7 mouse cellular contexts compared by ENCODE assay signal in genomic region chr7:30194884-30195283, GRCm38 (mm10). TPM values are rescaled to one million over a fixed set of nuclear protein-coding genes. Genes with fewer than 3 reads are reported as not detected.
DNase-seq lines count a peak whose midpoint lies in the region; ATAC-seq lines count a peak whose summit lies in the region.

No protein-coding gene starts in this region.

- H3K4me2 ChIP-seq in midbrain, embryonic 13.5 days (replicated peaks): peak overlapping the region; percentile 75

- ATAC-seq in granulocyte monocyte progenitor cell, adult 5-6 weeks (replicated peaks; ENCODE audit: poor library complexity, severe bottlenecking): peak; percentile 87
- peak; percentile 92 for ATAC-seq in midbrain, embryonic 13.5 days

- DNase-seq in adrenal gland, adult 8-10 months: peak; percentile 95
- peak; percentile 95 for DNase-seq in embryo, embryonic 9.5 days (ENCODE audit: extremely low spot score)
- DNase-seq in kidney, adult 11 months: peak; percentile 93
- DNase-seq in limb, embryonic 10.5 days (ENCODE audit: low spot score): peak; percentile 99
- DNase-seq in spleen, adult 12 weeks (ENCODE audit: low spot score): peak; percentile 87

- H3K27ac ChIP-seq in limb, embryonic 10.5 days: peak overlapping the region; percentile 88
- H3K27ac ChIP-seq in midbrain, embryonic 13.5 days: peak overlapping the region; percentile 72

- 0% methylated on average over 28 of the region's 28 CpGs for WGBS in limb, embryonic 10.5 days
- under 1% methylated on average over 28 of the region's 28 CpGs for WGBS in midbrain, embryonic 13.5 days

- no peaks in the 10 kb centered on the region for H3K27me3 ChIP-seq in limb, embryonic 10.5 days (ENCODE audit: low read depth, poor library complexity, severe bottlenecking)
- no peaks in the 10 kb centered on the region for H3K27me3 ChIP-seq in midbrain, embryonic 13.5 days

- peaks cover 32% of the 10 kb centered on the region for H3K4me1 ChIP-seq in limb, embryonic 10.5 days
- H3K4me1 ChIP-seq in midbrain, embryonic 13.5 days (replicated peaks): peaks cover 24% of the 10 kb centered on the region

- peaks cover 29% of the 10 kb centered on the region for H3K36me3 ChIP-seq in limb, embryonic 10.5 days
- peaks cover 30% of the 10 kb centered on the region for H3K36me3 ChIP-seq in midbrain, embryonic 13.5 days

- peak overlapping the region; percentile 82 for H3K9ac ChIP-seq in midbrain, embryonic 13.5 days (replicated peaks)

- no peaks in the 10 kb centered on the region for H3K9me3 ChIP-seq in limb, embryonic 10.5 days (replicated peaks)
- no peaks in the 10 kb centered on the region for H3K9me3 ChIP-seq in midbrain, embryonic 13.5 days

- H3K4me3 ChIP-seq in limb, embryonic 10.5 days: peak overlapping the region; percentile 88
- peak overlapping the region; percentile 77 for H3K4me3 ChIP-seq in midbrain, embryonic 13.5 days (replicated peaks)

RNA-seq across cellular contexts. Expression of gene Capns1, which starts 3.7 kb away (rescaled TPM):
- 100 to 1,000 TPM; 562 to 740 (median 679) TPM for total RNA-seq in adrenal gland, adult 8-10 months (2022)
- total RNA-seq in granulocyte monocyte progenitor cell, adult 5-6 weeks (2014; fragmentation: Nextera tagmentation): 236 and 240 TPM in 2 replicates
- 176 and 196 TPM in 2 replicates for total RNA-seq in granulocyte monocyte progenitor cell, adult 5-6 weeks (2017)
- polyA plus RNA-seq in limb, embryonic 10.5 days (2016; fragmentation: Nextera tagmentation; extraction: Ambion mirVana): 57.6 and 66.5 TPM in 2 replicates
- polyA plus RNA-seq in midbrain, embryonic 13.5 days (2015; fragmentation: Nextera tagmentation; extraction: Ambion mirVana): 57.2 and 64.1 TPM in 2 replicates

RNA-seq across cellular contexts. Expression of gene Cox7a1, which starts 10.9 kb away (rescaled TPM):
- 100 to 1,000 TPM in 3 of 4 experiments, 10 to 100 TPM in 1; 65.3 to 235 (median 137) TPM for total RNA-seq in adrenal gland, adult 8-10 months (2022)
- not detected in 2 replicates for total RNA-seq in granulocyte monocyte progenitor cell, adult 5-6 weeks (2014; fragmentation: Nextera tagmentation)
- 1.5 TPM in 1 of 2 replicates, not detected in the other for total RNA-seq in granulocyte monocyte progenitor cell, adult 5-6 weeks (2017)
- polyA plus RNA-seq in limb, embryonic 10.5 days (2016; fragmentation: Nextera tagmentation; extraction: Ambion mirVana): 1.4 and 1.8 TPM in 2 replicates
- 3.0 and 4.4 TPM in 2 replicates for polyA plus RNA-seq in midbrain, embryonic 13.5 days (2015; fragmentation: Nextera tagmentation; extraction: Ambion mirVana)

RNA-seq across cellular contexts. Expression of gene Zfp146, which starts 25.3 kb away (rescaled TPM):
- total RNA-seq in adrenal gland, adult 8-10 months (2022): 10 to 100 TPM; 46.0 to 55.4 (median 54.0) TPM
- 52.0 and 61.0 TPM in 2 replicates for total RNA-seq in granulocyte monocyte progenitor cell, adult 5-6 weeks (2014; fragmentation: Nextera tagmentation)
- 80.7 and 101 TPM in 2 replicates for total RNA-seq in granulocyte monocyte progenitor cell, adult 5-6 weeks (2017)
- polyA plus RNA-seq in limb, embryonic 10.5 days (2016; fragmentation: Nextera tagmentation; extraction: Ambion mirVana): 14.8 and 19.6 TPM in 2 replicates
- polyA plus RNA-seq in midbrain, embryonic 13.5 days (2015; fragmentation: Nextera tagmentation; extraction: Ambion mirVana): 18.9 and 22.8 TPM in 2 replicates

RNA-seq across cellular contexts. Expression of gene Polr2i, which starts 36.9 kb away (rescaled TPM):
- 10 to 100 TPM; 62.8 to 93.8 (median 72.7) TPM for total RNA-seq in adrenal gland, adult 8-10 months (2022)
- 79.3 and 81.3 TPM in 2 replicates for total RNA-seq in granulocyte monocyte progenitor cell, adult 5-6 weeks (2014; fragmentation: Nextera tagmentation)
- 62.3 and 79.3 TPM in 2 replicates for total RNA-seq in granulocyte monocyte progenitor cell, adult 5-6 weeks (2017)
- 170 and 175 TPM in 2 replicates for polyA plus RNA-seq in limb, embryonic 10.5 days (2016; fragmentation: Nextera tagmentation; extraction: Ambion mirVana)
- polyA plus RNA-seq in midbrain, embryonic 13.5 days (2015; fragmentation: Nextera tagmentation; extraction: Ambion mirVana): 181 and 186 TPM in 2 replicates

RNA-seq across cellular contexts. Expression of gene Tbcb, which starts 37.2 kb away (rescaled TPM):
- total RNA-seq in adrenal gland, adult 8-10 months (2022): 100 to 1,000 TPM; 102 to 119 (median 108) TPM
- total RNA-seq in granulocyte monocyte progenitor cell, adult 5-6 weeks (2014; fragmentation: Nextera tagmentation): 113 and 115 TPM in 2 replicates
- 48.2 and 53.7 TPM in 2 replicates for total RNA-seq in granulocyte monocyte progenitor cell, adult 5-6 weeks (2017)
- 261 and 262 TPM in 2 replicates for polyA plus RNA-seq in limb, embryonic 10.5 days (2016; fragmentation: Nextera tagmentation; extraction: Ambion mirVana)
- 359 and 362 TPM in 2 replicates for polyA plus RNA-seq in midbrain, embryonic 13.5 days (2015; fragmentation: Nextera tagmentation; extraction: Ambion mirVana)

Comparison
In these comparisons a context has a peak if more than half of its experiments do, and no peak if none do; other contexts are left out.
1. Peak in every context shown above with its lines: DNase-seq, ATAC-seq, H3K4me3 ChIP-seq and H3K27ac ChIP-seq.
2. RNA of gene Cox7a1, which starts 10.9 kb away (total RNA-seq): 65.3 to 235 TPM in adrenal gland, adult 8-10 months; 1.5 TPM in granulocyte monocyte progenitor cell, adult 5-6 weeks; every median in the first group is over 10 times any median in the second.